Mouse (Mus musculus): Measurements from ENCODE around the gene Cdh23. TPM values are rescaled to one million over a fixed set of nuclear protein-coding genes. Genes with fewer than 3 reads are reported as not detected.

Cdh23 gene
- polyA plus RNA-seq, 1 experiment from 2014 or later: 0.57 TPM

DNA sequence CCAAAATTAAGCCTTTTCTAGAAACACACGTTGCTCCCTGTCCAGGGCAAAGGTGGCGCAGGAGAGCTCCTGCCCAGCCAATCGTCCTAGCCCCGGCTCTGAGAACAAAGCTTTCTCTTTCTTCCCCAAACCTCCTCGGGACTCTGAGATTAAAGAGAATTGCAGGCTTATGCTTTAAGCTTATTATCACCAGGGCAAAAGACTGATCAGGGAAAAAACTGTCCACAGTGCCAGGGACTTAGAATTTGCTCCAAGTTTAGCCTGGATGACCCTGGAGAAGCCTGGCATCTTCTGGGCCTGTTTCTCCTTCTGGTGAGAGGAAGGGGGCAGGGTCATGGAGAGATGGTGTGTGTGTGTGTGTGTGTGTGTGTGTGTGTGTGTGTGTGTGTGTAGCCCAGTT is 434.8 kb downstream of the Cdh23 start:
- H3K4me3 ChIP-seq (ENCODE audit: low read length): no peak overlapping the region
- no peak overlapping the region for H3K9ac ChIP-seq (ENCODE audit: low read depth, low read length)
- no peak overlapping the region for H3K27ac ChIP-seq (ENCODE audit: low read depth, low read length)
- H3K4me2 ChIP-seq (replicated peaks; ENCODE audit: low read depth, low read length): no peak overlapping the region
- WGBS: 42% methylated on average over 5 of the region's 5 CpGs
- no peaks in the 10 kb centered on the region for H3K9me3 ChIP-seq (ENCODE audit: control insufficient read depth, low read length)
- ATAC-seq (ENCODE audit: low FRiP score, low TSS enrichment): no peak
- H3K4me1 ChIP-seq (ENCODE audit: control insufficient read depth, insufficient read depth, low read length): no peaks in the 10 kb centered on the region
- no peaks in the 10 kb centered on the region for H3K27me3 ChIP-seq (ENCODE audit: control insufficient read depth, insufficient read depth, low read length)
- no peaks in the 10 kb centered on the region for H3K36me3 ChIP-seq (ENCODE audit: control insufficient read depth, insufficient read depth, low read length)

DNA sequence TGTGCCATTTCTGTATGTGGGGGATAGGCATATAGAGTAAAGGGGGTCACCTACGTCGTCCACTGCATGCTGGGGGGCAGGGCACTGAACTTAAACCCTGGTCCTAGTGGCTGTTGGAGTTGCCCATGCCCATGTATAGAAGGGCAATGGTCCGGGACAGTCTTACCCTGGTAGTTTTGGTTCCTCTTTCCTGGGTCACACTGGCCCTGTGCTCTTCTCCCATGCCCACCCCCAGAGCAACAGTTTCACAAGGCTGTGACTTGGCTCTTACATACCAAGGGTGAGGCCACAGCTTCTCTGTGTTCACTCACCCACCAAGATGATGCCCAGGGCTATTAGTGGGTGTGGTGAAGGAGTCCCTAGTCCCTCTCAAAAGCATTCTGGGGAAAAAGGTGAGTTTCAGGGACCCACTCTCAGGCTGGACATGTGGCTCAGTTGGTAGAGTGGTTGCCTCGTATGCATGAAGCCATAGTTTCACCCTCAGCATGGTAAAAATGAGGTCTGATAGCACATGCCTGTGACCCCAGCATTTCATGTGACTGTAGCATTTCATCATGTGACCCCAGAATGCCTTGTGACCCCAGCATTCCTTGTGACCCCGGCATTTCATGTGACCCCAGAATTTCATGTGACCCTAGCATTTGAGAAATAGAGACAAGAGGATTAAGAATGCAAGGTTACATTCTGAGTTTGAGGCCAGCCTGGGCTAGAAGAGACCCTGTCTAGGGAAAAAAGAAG is 435.6 kb downstream of the Cdh23 start:
- 87% methylated on average over 5 of the region's 5 CpGs for WGBS
- no peaks in the 10 kb centered on the region for H3K9me3 ChIP-seq (ENCODE audit: control insufficient read depth, low read length)
- no peaks in the 10 kb centered on the region for H3K27me3 ChIP-seq (ENCODE audit: control insufficient read depth, insufficient read depth, low read length)
- H3K9ac ChIP-seq (ENCODE audit: low read depth, low read length): no peak overlapping the region
- H3K27ac ChIP-seq (ENCODE audit: low read depth, low read length): no peak overlapping the region
- no peak overlapping the region for H3K4me3 ChIP-seq (ENCODE audit: low read length)
- H3K36me3 ChIP-seq (ENCODE audit: control insufficient read depth, insufficient read depth, low read length): no peaks in the 10 kb centered on the region
- no peaks in the 10 kb centered on the region for H3K4me1 ChIP-seq (ENCODE audit: control insufficient read depth, insufficient read depth, low read length)
- ATAC-seq (ENCODE audit: low FRiP score, low TSS enrichment): no peak
- H3K4me2 ChIP-seq (replicated peaks; ENCODE audit: low read depth, low read length): no peak overlapping the region

DNA sequence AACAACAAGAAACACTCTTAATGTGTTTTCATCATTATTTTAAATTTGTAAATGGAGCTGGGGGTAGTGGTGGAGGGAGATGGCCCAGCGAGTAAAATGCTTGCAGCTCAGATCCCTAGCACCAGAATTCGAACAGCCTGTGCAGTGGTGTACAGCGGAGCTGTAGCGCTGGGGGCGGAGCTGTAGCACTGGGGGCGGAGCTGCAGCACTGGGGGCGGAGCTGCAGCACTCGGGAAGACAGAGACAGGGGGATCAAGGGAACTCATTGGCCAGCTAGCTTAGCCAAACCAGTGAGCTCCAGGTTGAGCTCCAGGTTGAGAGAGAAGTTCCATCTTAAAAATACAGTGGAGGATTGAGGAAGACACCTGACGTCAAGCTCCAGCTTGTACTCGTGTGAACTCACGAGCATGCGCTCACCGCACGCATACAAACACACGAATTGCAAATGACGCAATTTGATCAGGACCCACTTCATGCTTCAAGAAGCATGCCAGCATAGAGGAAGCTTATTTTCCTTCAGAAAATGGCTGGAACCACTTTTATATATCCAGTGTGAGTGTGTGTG is 438.9 kb downstream of the Cdh23 start:
- no peak overlapping the region for H3K27ac ChIP-seq (ENCODE audit: low read depth, low read length)
- H3K9ac ChIP-seq (ENCODE audit: low read depth, low read length): no peak overlapping the region
- H3K36me3 ChIP-seq (ENCODE audit: control insufficient read depth, insufficient read depth, low read length): no peaks in the 10 kb centered on the region
- no peaks in the 10 kb centered on the region for H3K27me3 ChIP-seq (ENCODE audit: control insufficient read depth, insufficient read depth, low read length)
- no peak overlapping the region for H3K4me3 ChIP-seq (ENCODE audit: low read length)
- ATAC-seq (ENCODE audit: low FRiP score, low TSS enrichment): no peak
- WGBS: 58% methylated on average over 16 of the region's 16 CpGs
- H3K4me1 ChIP-seq (ENCODE audit: control insufficient read depth, insufficient read depth, low read length): no peaks in the 10 kb centered on the region
- no peaks in the 10 kb centered on the region for H3K9me3 ChIP-seq (ENCODE audit: control insufficient read depth, low read length)
- H3K4me2 ChIP-seq (replicated peaks; ENCODE audit: low read depth, low read length): no peak overlapping the region

DNA sequence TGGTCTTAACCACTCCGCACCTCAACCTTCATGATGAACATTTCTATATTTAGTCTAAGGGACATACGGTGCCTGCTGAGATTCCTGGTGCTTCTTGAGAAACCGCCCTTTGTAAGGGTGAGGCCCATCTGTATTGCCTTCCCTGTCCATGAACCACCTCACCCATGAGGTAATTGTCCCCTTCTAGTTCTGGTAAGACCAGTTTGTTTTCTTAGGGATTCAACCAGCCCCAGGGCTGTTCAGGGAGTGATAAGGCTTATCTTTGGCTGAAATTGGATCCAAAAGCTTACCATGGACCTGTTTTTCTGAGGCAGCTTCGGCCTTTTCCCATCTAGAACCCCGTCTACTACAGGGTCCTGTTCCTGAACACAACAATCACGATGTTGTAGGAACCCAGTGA is 440.2 kb downstream of the Cdh23 start:
- WGBS: 79% methylated on average over 6 of the region's 6 CpGs
- no peak overlapping the region for H3K27ac ChIP-seq (ENCODE audit: low read depth, low read length)
- H3K9me3 ChIP-seq (ENCODE audit: control insufficient read depth, low read length): no peaks in the 10 kb centered on the region
- ATAC-seq (ENCODE audit: low FRiP score, low TSS enrichment): no peak
- H3K36me3 ChIP-seq (ENCODE audit: control insufficient read depth, insufficient read depth, low read length): no peaks in the 10 kb centered on the region
- H3K27me3 ChIP-seq (ENCODE audit: control insufficient read depth, insufficient read depth, low read length): no peaks in the 10 kb centered on the region
- no peaks in the 10 kb centered on the region for H3K4me1 ChIP-seq (ENCODE audit: control insufficient read depth, insufficient read depth, low read length)
- H3K4me2 ChIP-seq (replicated peaks; ENCODE audit: low read depth, low read length): no peak overlapping the region
- no peak overlapping the region for H3K4me3 ChIP-seq (ENCODE audit: low read length)
- H3K9ac ChIP-seq (ENCODE audit: low read depth, low read length): no peak overlapping the region

Other genes with a start within 250 kb of the Cdh23 start
- 4.0 and 10.8 TPM in 2 replicates for gene Slc29a3, start 56.3 kb upstream of the Cdh23 start, polyA plus RNA-seq (2014; fragmentation: Nextera tagmentation; extraction: Ambion mirVana)
- 7.9 and 10.1 TPM in 2 replicates for gene Unc5b, start 135.1 kb upstream of the Cdh23 start, polyA plus RNA-seq (2014; fragmentation: Nextera tagmentation; extraction: Ambion mirVana)